Mouse (Mus musculus): ENCODE results near the gene Etl4. TPM values are rescaled to one million over a fixed set of nuclear protein-coding genes. Genes with fewer than 3 reads are reported as not detected.

The Etl4 gene
- polyA plus RNA-seq, 2 experiments, result 38.3 to 44.9 TPM

- H3K4me1 ChIP-seq (ENCODE audit: control insufficient read depth, insufficient read depth, low read length), result no peaks in the 10 kb centered on the region
- no peak overlapping the region for H3K4me2 ChIP-seq (replicated peaks; ENCODE audit: low read depth, low read length, severe bottlenecking)
- DNase-seq (ENCODE audit: low spot score) (no peak), ATAC-seq (ENCODE audit: low FRiP score, low read depth) (no peak)
- no peak for TF ChIP-seq POLR2A (IDR thresholded peaks at IDR 0.05; ENCODE audit: borderline replicate concordance, extremely low read depth, insufficient read depth, insufficient read length)
- H3K9me3 ChIP-seq (ENCODE audit: control insufficient read depth, low read length), result no peaks in the 10 kb centered on the region
- H3K27me3 ChIP-seq (ENCODE audit: control insufficient read depth, insufficient read depth, low read length), result no peaks in the 10 kb centered on the region
- no peaks in the 10 kb centered on the region for H3K36me3 ChIP-seq (ENCODE audit: control insufficient read depth, insufficient read depth, low read length)
- H3K4me3 ChIP-seq (replicated peaks; ENCODE audit: low read length), result no peak overlapping the region
- no peak overlapping the region for H3K9ac ChIP-seq (ENCODE audit: low read depth, low read length, severe bottlenecking)
- H3K27ac ChIP-seq (replicated peaks; ENCODE audit: low read depth, low read length), result no peak overlapping the region
Observed at GRCm38 (mm10) chr2:20394083-20394482, 484.5 kb downstream of the Etl4 start.

- Histone ChIP-seq H3K4me3 (replicated peaks; ENCODE audit: low read length) (no peak overlapping the region), H3K27me3 (ENCODE audit: control insufficient read depth, insufficient read depth, low read length) (no peaks in the 10 kb centered on the region), H3K36me3 (ENCODE audit: control insufficient read depth, insufficient read depth, low read length) (no peaks in the 10 kb centered on the region), H3K4me1 (ENCODE audit: control insufficient read depth, insufficient read depth, low read length) (no peaks in the 10 kb centered on the region), H3K27ac (replicated peaks; ENCODE audit: low read depth, low read length) (no peak overlapping the region), H3K9me3 (ENCODE audit: control insufficient read depth, low read length) (no peaks in the 10 kb centered on the region), H3K4me2 (replicated peaks; ENCODE audit: low read depth, low read length, severe bottlenecking) (no peak overlapping the region), H3K9ac (ENCODE audit: low read depth, low read length, severe bottlenecking) (no peak overlapping the region)
- DNase-seq (ENCODE audit: low spot score) (no peak), ATAC-seq (ENCODE audit: low FRiP score, low read depth) (no peak)
- TF ChIP-seq POLR2A (IDR thresholded peaks at IDR 0.05; ENCODE audit: borderline replicate concordance, extremely low read depth, insufficient read depth, insufficient read length), result no peak
- 82% methylated on average over 6 of the region's 6 CpGs for WGBS
Observed at GRCm38 (mm10) chr2:20396978-20397377, 487.4 kb downstream of the Etl4 start.

- 40% methylated on average over 3 of the region's 3 CpGs for WGBS
- TF ChIP-seq POLR2A (IDR thresholded peaks at IDR 0.05; ENCODE audit: borderline replicate concordance, extremely low read depth, insufficient read depth, insufficient read length), result no peak
- H3K27me3 ChIP-seq (ENCODE audit: control insufficient read depth, insufficient read depth, low read length), result no peaks in the 10 kb centered on the region
- H3K9ac ChIP-seq (ENCODE audit: low read depth, low read length, severe bottlenecking), result no peak overlapping the region
- H3K27ac ChIP-seq (replicated peaks; ENCODE audit: low read depth, low read length), result no peak overlapping the region
- no peaks in the 10 kb centered on the region for H3K4me1 ChIP-seq (ENCODE audit: control insufficient read depth, insufficient read depth, low read length)
- DNase-seq (ENCODE audit: low spot score), result no peak
- no peak for ATAC-seq (ENCODE audit: low FRiP score, low read depth)
- no peak overlapping the region for H3K4me2 ChIP-seq (replicated peaks; ENCODE audit: low read depth, low read length, severe bottlenecking)
- H3K36me3 ChIP-seq (ENCODE audit: control insufficient read depth, insufficient read depth, low read length), result no peaks in the 10 kb centered on the region
- H3K9me3 ChIP-seq (ENCODE audit: control insufficient read depth, low read length), result no peaks in the 10 kb centered on the region
- H3K4me3 ChIP-seq (replicated peaks; ENCODE audit: low read length), result no peak overlapping the region
Observed at GRCm38 (mm10) chr2:20400556-20400955, 491.0 kb downstream of the Etl4 start.

- Histone ChIP-seq H3K27me3 (ENCODE audit: control insufficient read depth, insufficient read depth, low read length) (no peaks in the 10 kb centered on the region), H3K4me1 (ENCODE audit: control insufficient read depth, insufficient read depth, low read length) (no peaks in the 10 kb centered on the region), H3K27ac (replicated peaks; ENCODE audit: low read depth, low read length) (no peak overlapping the region), H3K36me3 (ENCODE audit: control insufficient read depth, insufficient read depth, low read length) (no peaks in the 10 kb centered on the region), H3K4me3 (replicated peaks; ENCODE audit: low read length) (no peak overlapping the region), H3K9ac (ENCODE audit: low read depth, low read length, severe bottlenecking) (no peak overlapping the region), H3K4me2 (replicated peaks; ENCODE audit: low read depth, low read length, severe bottlenecking) (no peak overlapping the region), H3K9me3 (ENCODE audit: control insufficient read depth, low read length) (no peaks in the 10 kb centered on the region)
- 47% methylated on average over 1 of the region's 1 CpGs for WGBS
- no peak for TF ChIP-seq POLR2A (IDR thresholded peaks at IDR 0.05; ENCODE audit: borderline replicate concordance, extremely low read depth, insufficient read depth, insufficient read length)
- DNase-seq (ENCODE audit: low spot score) (no peak), ATAC-seq (ENCODE audit: low FRiP score, low read depth) (no peak)
Observed at GRCm38 (mm10) chr2:20404395-20404794, 494.8 kb downstream of the Etl4 start.

GRCm38 (mm10) chr2:20407101-20407500 lies 497.5 kb downstream of the Etl4 start:
- Histone ChIP-seq H3K4me1 (ENCODE audit: control insufficient read depth, insufficient read depth, low read length) (no peaks in the 10 kb centered on the region), H3K27ac (replicated peaks; ENCODE audit: low read depth, low read length) (no peak overlapping the region), H3K4me2 (replicated peaks; ENCODE audit: low read depth, low read length, severe bottlenecking) (no peak overlapping the region), H3K9ac (ENCODE audit: low read depth, low read length, severe bottlenecking) (no peak overlapping the region), H3K27me3 (ENCODE audit: control insufficient read depth, insufficient read depth, low read length) (no peaks in the 10 kb centered on the region), H3K36me3 (ENCODE audit: control insufficient read depth, insufficient read depth, low read length) (no peaks in the 10 kb centered on the region), H3K9me3 (ENCODE audit: control insufficient read depth, low read length) (no peaks in the 10 kb centered on the region), H3K4me3 (replicated peaks; ENCODE audit: low read length) (no peak overlapping the region)
- TF ChIP-seq POLR2A (IDR thresholded peaks at IDR 0.05; ENCODE audit: borderline replicate concordance, extremely low read depth, insufficient read depth, insufficient read length), result no peak
- DNase-seq (ENCODE audit: low spot score), result no peak
- peak; percentile 41; the same call in 1 of the 2 replicates for ATAC-seq (ENCODE audit: low FRiP score, low read depth)
- WGBS, result 44% methylated on average over 5 of the region's 5 CpGs

- no peaks in the 10 kb centered on the region for H3K9me3 ChIP-seq (ENCODE audit: control insufficient read depth, low read length)
- ATAC-seq (ENCODE audit: low FRiP score, low read depth), result no peak
Observed at GRCm38 (mm10) chr2:20414856-20415255, 505.3 kb downstream of the Etl4 start.

More at GRCm38 (mm10) chr2:20414856-20415255, 505.3 kb downstream of the Etl4 start:
- no peak overlapping the region for H3K4me3 ChIP-seq (replicated peaks; ENCODE audit: low read length)
- 0 out of 2 replicates have a peak, but pooled peaks cover 9% of the 10 kb centered on the region for H3K4me1 ChIP-seq (ENCODE audit: control insufficient read depth, insufficient read depth, low read length)
- no peak for TF ChIP-seq POLR2A (IDR thresholded peaks at IDR 0.05; ENCODE audit: borderline replicate concordance, extremely low read depth, insufficient read depth, insufficient read length)
- WGBS, result 82% methylated on average over 4 of the region's 4 CpGs
- no peak overlapping the region for H3K4me2 ChIP-seq (replicated peaks; ENCODE audit: low read depth, low read length, severe bottlenecking)
- H3K27me3 ChIP-seq (ENCODE audit: control insufficient read depth, insufficient read depth, low read length), result no peaks in the 10 kb centered on the region
- DNase-seq (ENCODE audit: low spot score), result no peak
- no peak overlapping the region for H3K27ac ChIP-seq (replicated peaks; ENCODE audit: low read depth, low read length)
- H3K36me3 ChIP-seq (ENCODE audit: control insufficient read depth, insufficient read depth, low read length), result no peaks in the 10 kb centered on the region
- no peak overlapping the region for H3K9ac ChIP-seq (ENCODE audit: low read depth, low read length, severe bottlenecking)

Measured in limb, embryonic 14.5 days (tissue).